Mouse (Mus musculus): ENCODE data around the gene Chd1.
A peak's percentile ranks its signal among the peaks of the same experiment; 100 is the strongest.
"Not testable (repeated sequence)": the region's sequence is repeated elsewhere in the genome, so short reads cannot be mapped to it uniquely, and the experiment has no call there.

Chd1 gene

GRCm38 (mm10) chr17:15737346-15737917 lies 32.7 kb downstream of the Chd1 start:
- no peak for DNase-seq (ENCODE audit: low spot score)

GRCm38 (mm10) chr17:15741836-15742235 lies 37.1 kb downstream of the Chd1 start:
- DNase-seq (ENCODE audit: low spot score), result no peak

- DNase-seq (ENCODE audit: low spot score), result no peak
Measured at GRCm38 (mm10) chr17:15742953-15743352, 38.2 kb downstream of the Chd1 start.

- DNase-seq (ENCODE audit: low spot score), result no peak
Measured at GRCm38 (mm10) chr17:15743379-15743778, 38.6 kb downstream of the Chd1 start.

- DNase-seq (ENCODE audit: low spot score), result no peak
Measured at GRCm38 (mm10) chr17:15746696-15747095, 41.9 kb downstream of the Chd1 start.

GRCm38 (mm10) chr17:15748022-15748421 lies 43.3 kb downstream of the Chd1 start:
- DNase-seq (ENCODE audit: low spot score), result no peak

- DNase-seq (ENCODE audit: low spot score), result not testable (repeated sequence)
Measured at GRCm38 (mm10) chr17:15751264-15751663, 46.5 kb downstream of the Chd1 start.

- DNase-seq (ENCODE audit: low spot score), result no peak
Measured at GRCm38 (mm10) chr17:15761191-15761590, 56.4 kb downstream of the Chd1 start.

- DNase-seq (ENCODE audit: low spot score), result no peak
Measured at GRCm38 (mm10) chr17:15769081-15769724, 64.4 kb downstream of the Chd1 start.

- no peak for DNase-seq (ENCODE audit: low spot score)
Measured at GRCm38 (mm10) chr17:15773956-15774355, 69.2 kb downstream of the Chd1 start.

GRCm38 (mm10) chr17:15774565-15775215 lies 69.9 kb downstream of the Chd1 start:
- DNase-seq (ENCODE audit: low spot score), result no peak

GRCm38 (mm10) chr17:15776349-15776748 lies 71.6 kb downstream of the Chd1 start:
- DNase-seq (ENCODE audit: low spot score), result no peak

- DNase-seq (ENCODE audit: low spot score), result peak; percentile 51
Measured at GRCm38 (mm10) chr17:15777979-15778378, 73.2 kb downstream of the Chd1 start.

- peak; percentile 59 for DNase-seq (ENCODE audit: low spot score)
Measured at GRCm38 (mm10) chr17:15787036-15787435, 82.3 kb downstream of the Chd1 start.

- DNase-seq (ENCODE audit: low spot score), result no peak
Measured at GRCm38 (mm10) chr17:15790716-15791115, 85.9 kb downstream of the Chd1 start.

- DNase-seq (ENCODE audit: low spot score), result no peak
Measured at GRCm38 (mm10) chr17:15799195-15799793, 94.5 kb downstream of the Chd1 start.

GRCm38 (mm10) chr17:15804008-15804812 lies 99.4 kb downstream of the Chd1 start:
- no peak for DNase-seq (ENCODE audit: low spot score)

- DNase-seq (ENCODE audit: low spot score), result no peak
Measured at GRCm38 (mm10) chr17:15807295-15807984, 102.7 kb downstream of the Chd1 start.

- no peak for DNase-seq (ENCODE audit: low spot score)
Measured at GRCm38 (mm10) chr17:15808015-15808414, 103.2 kb downstream of the Chd1 start.

- DNase-seq (ENCODE audit: low spot score), result no peak
Measured at GRCm38 (mm10) chr17:15808468-15809374, 104.0 kb downstream of the Chd1 start.

GRCm38 (mm10) chr17:15809949-15810348 lies 105.2 kb downstream of the Chd1 start:
- no peak for DNase-seq (ENCODE audit: low spot score)

Measured in layer of hippocampus, adult 9-10 months (tissue).